Mouse (Mus musculus): ENCODE measurements around the gene Dstyk.

DNA sequence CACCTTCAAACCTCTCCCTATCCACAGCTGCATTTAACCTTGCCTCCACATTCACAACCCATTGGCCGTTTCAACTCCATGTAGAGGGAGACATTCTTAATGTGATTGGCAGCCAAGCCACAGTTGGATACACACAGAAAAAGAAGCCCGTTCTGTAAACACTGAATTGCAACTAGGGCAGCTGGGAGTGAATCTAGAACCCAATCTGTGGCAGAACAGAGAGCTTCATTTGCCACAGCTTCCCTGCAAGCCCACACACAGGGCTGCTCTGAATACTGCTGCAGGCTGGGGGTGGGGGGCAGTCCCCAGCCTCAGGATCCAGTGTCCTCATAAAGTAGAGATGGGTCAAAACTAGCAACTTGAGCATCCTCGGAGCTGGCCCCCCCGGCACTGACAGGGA is 31.1 kb upstream of the Dstyk start:
- TF ChIP-seq CTCF (IDR thresholded peaks at IDR 0.05; ENCODE audit: low read depth) (no peak), EP300 (optimal IDR thresholded peaks at IDR 0.05) (no peak)

All from stomach, postnatal 0 days (tissue).